Mouse (Mus musculus): ENCODE measurements around the gene Osbpl9.
A peak's percentile ranks its signal among the peaks of the same experiment; 100 is the strongest.

GRCm38 (mm10) chr4:109117596-109118326 lies 84.3 kb downstream of the Osbpl9 start:
- no peak for TF ChIP-seq CTCF (IDR thresholded peaks at IDR 0.05; ENCODE audit: insufficient read depth, low read depth, low read length)
- TF ChIP-seq POLR2A (IDR thresholded peaks at IDR 0.05; ENCODE audit: insufficient read depth, low read depth, low read length), result peak; percentile 80

All from olfactory bulb, adult 2 months (tissue).